Mouse (Mus musculus) limb, embryonic 10.5 days (tissue): ENCODE data around the gene Clec16a. TPM values are rescaled to one million over a fixed set of nuclear protein-coding genes. Genes with fewer than 3 reads are reported as not detected.

Experiments
- DNase-seq: peaks from one replicate; pipeline ENCODE4 v3.0.0-alpha.2; 2017; ENCODE audit warnings: low spot score
- H3K27ac ChIP-seq: fragments of 300-500 bp; sonication (generic); 2 replicates; pipeline ENCODE4 v1.5.1; 2016; ENCODE audit warnings: mild to moderate bottlenecking
- H3K27me3 ChIP-seq: fragments of 300-500 bp; sonication (generic); 2 replicates; pipeline ENCODE4 v1.6.1; 2016; ENCODE audit warnings: low read depth, mild to moderate bottlenecking; ENCODE audit not compliant: poor library complexity, severe bottlenecking
- H3K36me3 ChIP-seq: fragments of 300-500 bp; sonication (generic); 2 replicates; pipeline ENCODE4 v1.6.1; 2016; ENCODE audit warnings: mild to moderate bottlenecking, moderate library complexity
- H3K4me1 ChIP-seq: fragments of 300-500 bp; sonication (generic); 2 replicates; pipeline ENCODE4 v1.6.1; 2016
- H3K4me3 ChIP-seq: fragments of 300-500 bp; sonication (generic); 2 replicates; pipeline ENCODE4 v1.5.1; 2016; ENCODE audit warnings: mild to moderate bottlenecking, moderate library complexity
- H3K9me3 ChIP-seq: fragments of 300-500 bp; sonication (generic); replicated peaks from 2 replicates; pipeline ENCODE4 v1.6.1; 2016; ENCODE audit warnings: mild to moderate bottlenecking
- WGBS: fragments of 180-500 bp; shearing (Covaris S2); methylation state at CpG from one replicate; pipeline ENCODE4 v1.1.7; 2016; 5-methylcytosine and 5-hydroxymethylcytosine counted together
- polyA plus RNA-seq: library from polyadenylated mRNA; unstranded; fragments of >200 nt; fragmentation: Nextera tagmentation; extraction: Ambion mirVana; gene quantifications from 2 replicates; pipeline ENCODE4 v1.2.1, GENCODE M21; 2016

Clec16a gene
- polyA plus RNA-seq, 1 experiment from 2014 or later: 27.0 TPM

- Histone ChIP-seq H3K27ac (no peak overlapping the region), H3K4me1 (peaks cover 15% of the 10 kb centered on the region), H3K36me3 (no peaks in the 10 kb centered on the region), H3K4me3 (no peak overlapping the region), H3K9me3 (no peaks in the 10 kb centered on the region), H3K27me3 (no peaks in the 10 kb centered on the region)
- 85% methylated on average over 4 of the region's 4 CpGs for WGBS
- no peak for DNase-seq
These were observed 185.8 kb downstream of the Clec16a start for GRCm38 (mm10) chr16:10730941-10731340.

- no peak for DNase-seq
- H3K4me3 ChIP-seq: no peak overlapping the region
- no peaks in the 10 kb centered on the region for H3K27me3 ChIP-seq
- H3K36me3 ChIP-seq: no peaks in the 10 kb centered on the region
- 75% methylated on average over 4 of the region's 4 CpGs for WGBS
- peaks cover 15% of the 10 kb centered on the region for H3K4me1 ChIP-seq
- H3K27ac ChIP-seq: no peak overlapping the region
- no peaks in the 10 kb centered on the region for H3K9me3 ChIP-seq
These were observed 186.6 kb downstream of the Clec16a start for GRCm38 (mm10) chr16:10731785-10732184.

GRCm38 (mm10) chr16:10732421-10732820, 187.3 kb downstream of the Clec16a start:
- no peak for DNase-seq
- Histone ChIP-seq H3K27ac (no peak overlapping the region), H3K27me3 (no peaks in the 10 kb centered on the region), H3K4me3 (no peak overlapping the region), H3K36me3 (no peaks in the 10 kb centered on the region), H3K4me1 (peaks cover 21% of the 10 kb centered on the region), H3K9me3 (no peaks in the 10 kb centered on the region)
- WGBS: 85% methylated on average over 5 of the region's 5 CpGs

GRCm38 (mm10) chr16:10735781-10736180, 190.6 kb downstream of the Clec16a start:
- no peak overlapping the region for H3K4me3 ChIP-seq
- no peak for DNase-seq
- WGBS: 93% methylated on average over 2 of the region's 2 CpGs
- H3K27ac ChIP-seq: no peak overlapping the region
- no peaks in the 10 kb centered on the region for H3K36me3 ChIP-seq
- no peaks in the 10 kb centered on the region for H3K27me3 ChIP-seq
- H3K4me1 ChIP-seq: peaks cover 33% of the 10 kb centered on the region
- H3K9me3 ChIP-seq: no peaks in the 10 kb centered on the region

- Histone ChIP-seq H3K4me1 (peaks cover 33% of the 10 kb centered on the region), H3K27me3 (no peaks in the 10 kb centered on the region), H3K9me3 (no peaks in the 10 kb centered on the region), H3K36me3 (no peaks in the 10 kb centered on the region), H3K4me3 (no peak overlapping the region), H3K27ac (no peak overlapping the region)
- no peak for DNase-seq
- 77% methylated on average over 10 of the region's 10 CpGs for WGBS
These were observed 191.2 kb downstream of the Clec16a start for GRCm38 (mm10) chr16:10736364-10736763.

- Histone ChIP-seq H3K27ac (peak overlapping the region; percentile 67), H3K4me1 (peaks cover 25% of the 10 kb centered on the region), H3K9me3 (no peaks in the 10 kb centered on the region), H3K36me3 (no peaks in the 10 kb centered on the region), H3K4me3 (no peak overlapping the region), H3K27me3 (no peaks in the 10 kb centered on the region)
- DNase-seq: no peak
- 33% methylated on average over 2 of the region's 2 CpGs for WGBS
These were observed 192.4 kb downstream of the Clec16a start for GRCm38 (mm10) chr16:10737571-10737970.

- no peaks in the 10 kb centered on the region for H3K27me3 ChIP-seq
- 0 out of 2 replicates have a peak overlapping the region, but pooled peaks have one; percentile 67 for H3K27ac ChIP-seq
- no peak overlapping the region for H3K4me3 ChIP-seq
- H3K9me3 ChIP-seq: no peaks in the 10 kb centered on the region
- no peaks in the 10 kb centered on the region for H3K36me3 ChIP-seq
- DNase-seq: no peak
- 93% methylated on average over 3 of the region's 3 CpGs for WGBS
- H3K4me1 ChIP-seq: peaks cover 36% of the 10 kb centered on the region
These were observed 193.7 kb downstream of the Clec16a start for GRCm38 (mm10) chr16:10738866-10739265.

- no peak overlapping the region for H3K4me3 ChIP-seq
- WGBS: 69% methylated on average over 9 of the region's 9 CpGs
- H3K27me3 ChIP-seq: no peaks in the 10 kb centered on the region
- no peak for DNase-seq
- peak overlapping the region; percentile 12; the same call in 1 of the 2 replicates for H3K27ac ChIP-seq
- H3K4me1 ChIP-seq: peaks cover 47% of the 10 kb centered on the region
- no peaks in the 10 kb centered on the region for H3K9me3 ChIP-seq
- no peaks in the 10 kb centered on the region for H3K36me3 ChIP-seq
These were observed 194.8 kb downstream of the Clec16a start for GRCm38 (mm10) chr16:10739854-10740398.

- WGBS: 88% methylated on average over 2 of the region's 2 CpGs
- H3K27ac ChIP-seq: no peak overlapping the region
- H3K36me3 ChIP-seq: no peaks in the 10 kb centered on the region
- H3K4me1 ChIP-seq: peaks cover 53% of the 10 kb centered on the region
- no peaks in the 10 kb centered on the region for H3K9me3 ChIP-seq
- DNase-seq: no peak
- no peaks in the 10 kb centered on the region for H3K27me3 ChIP-seq
- H3K4me3 ChIP-seq: no peak overlapping the region
These were observed 195.9 kb downstream of the Clec16a start for GRCm38 (mm10) chr16:10741082-10741481.

GRCm38 (mm10) chr16:10749226-10749625, 204.1 kb downstream of the Clec16a start:
- Histone ChIP-seq H3K36me3 (no peaks in the 10 kb centered on the region), H3K27ac (no peak overlapping the region), H3K4me3 (no peak overlapping the region), H3K27me3 (no peaks in the 10 kb centered on the region), H3K4me1 (peaks cover 26% of the 10 kb centered on the region), H3K9me3 (no peaks in the 10 kb centered on the region)
- 77% methylated on average over 7 of the region's 7 CpGs for WGBS
- DNase-seq: no peak

- Histone ChIP-seq H3K9me3 (no peaks in the 10 kb centered on the region), H3K27me3 (no peaks in the 10 kb centered on the region), H3K36me3 (no peaks in the 10 kb centered on the region), H3K4me3 (no peak overlapping the region), H3K4me1 (peaks cover 20% of the 10 kb centered on the region), H3K27ac (no peak overlapping the region)
- no peak for DNase-seq
- WGBS: 74% methylated on average over 7 of the region's 7 CpGs
These were observed 204.7 kb downstream of the Clec16a start for GRCm38 (mm10) chr16:10749824-10750223.

GRCm38 (mm10) chr16:10754521-10755296, 209.6 kb downstream of the Clec16a start:
- Histone ChIP-seq H3K4me1 (0 out of 2 replicates have a peak, but pooled peaks cover 9% of the 10 kb centered on the region), H3K4me3 (no peak overlapping the region), H3K36me3 (no peaks in the 10 kb centered on the region), H3K27me3 (no peaks in the 10 kb centered on the region), H3K27ac (no peak overlapping the region), H3K9me3 (no peaks in the 10 kb centered on the region)
- WGBS: 83% methylated on average over 3 of the region's 3 CpGs
- DNase-seq: no peak

- Histone ChIP-seq H3K9me3 (no peaks in the 10 kb centered on the region), H3K36me3 (no peaks in the 10 kb centered on the region), H3K27ac (no peak overlapping the region), H3K4me1 (peaks cover 8% of the 10 kb centered on the region), H3K4me3 (no peak overlapping the region), H3K27me3 (no peaks in the 10 kb centered on the region)
- no peak for DNase-seq
- 76% methylated on average over 6 of the region's 6 CpGs for WGBS
These were observed 211.0 kb downstream of the Clec16a start for GRCm38 (mm10) chr16:10756168-10756567.
